Mouse (Mus musculus) stomach, embryonic 15.5 days (tissue): ENCODE measurements around the gene Vamp1. TPM values are rescaled to one million over a fixed set of nuclear protein-coding genes. Genes with fewer than 3 reads are reported as not detected.
"Not testable (repeated sequence)": the region's sequence is repeated elsewhere in the genome, so short reads cannot be mapped to it uniquely, and the experiment has no call there.

ENCODE experiments used
- ATAC-seq: fragments of 200-750 bp; cut with Nextera tagmentation; 2 replicates; pipeline ENCODE4 v1.8.0; 2017; ENCODE audit warnings: low read depth, moderate number of reproducible peaks, moderate TSS enrichment; ENCODE audit not compliant: insufficient read depth, low FRiP score
- H3K27ac ChIP-seq: fragments of 300-500 bp; sonication (generic); 2 replicates; pipeline ENCODE4 v1.5.1; 2015; ENCODE audit warnings: mild to moderate bottlenecking, inconsistent platforms
- H3K27me3 ChIP-seq: fragments of 300-500 bp; sonication (generic); replicated peaks from 2 replicates; pipeline ENCODE4 v1.6.1; 2015; ENCODE audit warnings: inconsistent platforms
- H3K36me3 ChIP-seq: fragments of 300-500 bp; sonication (generic); 2 replicates; pipeline ENCODE4 v1.6.1; 2015; ENCODE audit warnings: inconsistent platforms
- H3K4me1 ChIP-seq: fragments of 300-500 bp; sonication (generic); 2 replicates; pipeline ENCODE4 v1.6.1; 2015; ENCODE audit warnings: inconsistent platforms
- H3K4me2 ChIP-seq: fragments of 300-500 bp; sonication (generic); 2 replicates; pipeline ENCODE4 v1.6.1; 2015; ENCODE audit warnings: mild to moderate bottlenecking, inconsistent platforms
- H3K4me3 ChIP-seq: fragments of 300-500 bp; sonication (generic); replicated peaks from 2 replicates; pipeline ENCODE4 v1.5.1; 2015; ENCODE audit warnings: inconsistent platforms
- H3K9ac ChIP-seq: fragments of 300-500 bp; sonication (generic); 2 replicates; pipeline ENCODE4 v1.6.1; 2015; ENCODE audit warnings: inconsistent platforms
- H3K9me3 ChIP-seq: fragments of 300-500 bp; sonication (generic); 2 replicates; pipeline ENCODE4 v1.6.1; 2016; ENCODE audit warnings: inconsistent platforms
- WGBS: fragments of 180-500 bp; shearing (Covaris S2); methylation state at CpG from one replicate; pipeline ENCODE4 v1.1.7; 2015; 5-methylcytosine and 5-hydroxymethylcytosine counted together
- polyA plus RNA-seq: library from polyadenylated mRNA; unstranded; fragments of >200 nt; fragmentation: Nextera tagmentation; extraction: Ambion mirVana; gene quantifications from 2 replicates; pipeline ENCODE4 v1.2.1, GENCODE M21; 2015

Gene Vamp1
- polyA plus RNA-seq, 1 experiment from 2014 or later = 6.0 TPM

- 70% methylated on average over 10 of the region's 10 CpGs for WGBS
- no peak for ATAC-seq
- H3K27me3 ChIP-seq = 0 out of 2 replicates have a peak, but pooled peaks cover 5% of the 10 kb centered on the region
- no peak overlapping the region for H3K9ac ChIP-seq
- no peaks in the 10 kb centered on the region for H3K36me3 ChIP-seq
- no peak overlapping the region for H3K4me3 ChIP-seq
- no peak overlapping the region for H3K4me2 ChIP-seq
- peaks cover 3% of the 10 kb centered on the region; the same call in 1 of the 2 replicates for H3K4me1 ChIP-seq
- no peak overlapping the region for H3K27ac ChIP-seq
- H3K9me3 ChIP-seq = no peaks in the 10 kb centered on the region
Measured at GRCm38 (mm10) chr6:125272228-125272785, 57.0 kb downstream of the Vamp1 start.

DNA sequence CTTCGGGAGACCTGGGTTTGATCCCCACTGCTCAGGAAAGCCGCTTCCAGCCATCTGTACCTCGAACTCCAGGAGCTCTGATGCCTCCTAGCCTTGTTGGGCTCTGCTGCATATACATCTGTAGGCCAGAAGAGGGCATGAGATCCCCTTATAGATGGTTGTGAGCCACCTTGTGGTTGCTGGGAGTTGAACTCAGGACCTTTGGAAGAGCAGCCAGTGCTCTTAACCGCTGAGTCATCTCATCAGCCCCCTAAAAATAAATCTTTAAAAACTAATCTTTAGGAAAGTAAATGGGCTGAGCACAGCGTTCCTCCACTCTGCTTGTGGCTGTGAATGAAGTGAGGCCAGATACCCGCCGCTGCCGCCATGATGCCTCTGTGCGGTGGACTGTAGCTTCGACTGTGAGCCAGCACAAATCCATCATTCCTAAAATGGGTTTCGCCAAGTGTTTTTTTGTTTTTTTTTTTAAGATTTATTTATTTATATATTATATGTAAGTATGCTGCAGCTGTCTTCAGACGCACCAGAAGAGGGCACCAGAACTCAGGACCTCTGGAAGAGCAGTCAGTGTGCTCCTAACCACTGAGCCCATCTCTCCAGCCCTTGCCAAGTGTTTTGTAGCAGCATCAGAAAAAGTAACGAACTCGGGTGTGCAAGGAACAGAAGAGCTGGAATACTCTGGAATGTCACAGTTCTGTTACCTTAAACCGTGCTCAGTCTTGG, 59.7 kb downstream of the Vamp1 start:
- peaks cover 3% of the 10 kb centered on the region; the same call in 1 of the 2 replicates for H3K4me1 ChIP-seq
- H3K4me2 ChIP-seq = no peak overlapping the region
- WGBS = 53% methylated on average over 15 of the region's 15 CpGs
- ATAC-seq = no peak
- no peak overlapping the region for H3K9ac ChIP-seq
- no peaks in the 10 kb centered on the region for H3K36me3 ChIP-seq
- no peak overlapping the region for H3K4me3 ChIP-seq
- no peak overlapping the region for H3K27ac ChIP-seq
- 0 out of 2 replicates have a peak, but pooled peaks cover 5% of the 10 kb centered on the region for H3K27me3 ChIP-seq
- no peaks in the 10 kb centered on the region for H3K9me3 ChIP-seq

DNA sequence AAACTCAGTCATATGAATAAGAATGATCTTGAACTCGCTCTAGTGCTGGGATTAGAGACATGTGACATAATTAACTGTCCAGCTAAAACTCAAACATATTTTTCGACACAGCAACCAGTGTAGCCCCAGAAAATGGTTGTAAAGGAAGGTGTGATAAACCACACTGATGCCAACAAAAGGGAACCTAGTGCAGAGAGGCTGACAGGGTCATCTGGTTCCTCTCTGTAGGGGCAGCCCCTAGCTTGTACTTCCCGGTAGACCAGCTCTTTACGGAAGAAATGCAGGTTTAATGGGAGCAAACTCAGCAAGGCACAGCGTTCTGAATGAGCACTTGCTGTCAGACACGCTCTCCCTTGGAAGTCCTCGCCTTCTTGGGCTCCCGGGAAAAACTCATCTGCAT, 64.4 kb downstream of the Vamp1 start:
- no peak overlapping the region for H3K9ac ChIP-seq
- no peaks in the 10 kb centered on the region for H3K9me3 ChIP-seq
- WGBS = 67% methylated on average over 8 of the region's 8 CpGs
- no peaks in the 10 kb centered on the region for H3K27me3 ChIP-seq
- no peaks in the 10 kb centered on the region for H3K36me3 ChIP-seq
- H3K4me3 ChIP-seq = no peak overlapping the region
- H3K4me2 ChIP-seq = no peak overlapping the region
- no peak overlapping the region for H3K27ac ChIP-seq
- ATAC-seq = no peak
- no peaks in the 10 kb centered on the region for H3K4me1 ChIP-seq

GRCm38 (mm10) chr6:125282721-125283120, 67.4 kb downstream of the Vamp1 start:
- H3K4me1 ChIP-seq, H3K36me3 ChIP-seq, H3K4me3 ChIP-seq, H3K27ac ChIP-seq, H3K9ac ChIP-seq, ATAC-seq, H3K4me2 ChIP-seq, H3K27me3 ChIP-seq, H3K9me3 ChIP-seq: not testable (repeated sequence)
- 90% methylated on average over 13 of the region's 13 CpGs for WGBS

- H3K4me2 ChIP-seq = no peak overlapping the region
- no peak overlapping the region for H3K4me3 ChIP-seq
- no peaks in the 10 kb centered on the region for H3K9me3 ChIP-seq
- H3K36me3 ChIP-seq = no peaks in the 10 kb centered on the region
- 22% methylated on average over 8 of the region's 8 CpGs for WGBS
- H3K4me1 ChIP-seq = no peaks in the 10 kb centered on the region
- H3K27me3 ChIP-seq = no peaks in the 10 kb centered on the region
- no peak overlapping the region for H3K9ac ChIP-seq
- H3K27ac ChIP-seq = no peak overlapping the region
- peak; percentile 63 for ATAC-seq
Measured at GRCm38 (mm10) chr6:125284250-125284649, 68.9 kb downstream of the Vamp1 start.

DNA sequence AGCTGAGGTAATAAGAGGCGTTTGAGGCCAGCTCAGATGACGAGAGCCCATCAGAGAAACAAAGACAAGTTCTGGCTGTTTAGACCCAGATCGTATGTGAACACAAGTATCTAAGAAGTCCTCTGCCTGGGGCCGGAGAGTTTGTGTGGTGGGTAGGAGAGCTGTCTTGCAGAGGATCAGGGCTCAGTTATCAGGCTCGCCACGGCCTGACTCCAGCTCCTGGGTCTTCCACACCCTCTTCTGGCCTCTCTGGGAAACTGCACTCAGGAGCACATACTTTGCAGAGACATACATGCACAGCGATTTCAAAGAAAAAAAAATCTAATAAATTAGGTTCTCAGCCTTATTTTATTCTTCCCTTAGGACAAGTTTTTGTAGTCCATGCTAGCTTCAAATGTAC, 69.4 kb downstream of the Vamp1 start:
- H3K4me3 ChIP-seq = no peak overlapping the region
- no peaks in the 10 kb centered on the region for H3K36me3 ChIP-seq
- H3K9me3 ChIP-seq = no peaks in the 10 kb centered on the region
- no peak overlapping the region for H3K4me2 ChIP-seq
- no peaks in the 10 kb centered on the region for H3K27me3 ChIP-seq
- H3K4me1 ChIP-seq = no peaks in the 10 kb centered on the region
- 87% methylated on average over 7 of the region's 7 CpGs for WGBS
- H3K9ac ChIP-seq = no peak overlapping the region
- H3K27ac ChIP-seq = no peak overlapping the region
- no peak for ATAC-seq

GRCm38 (mm10) chr6:125285890-125286289, 70.5 kb downstream of the Vamp1 start, which contains the start of gene Tuba3a:
Gene Tuba3a (minus strand): TSS chr6:125286042.
- no peak within 1 kb of the TSS for H3K9ac ChIP-seq
- H3K36me3 ChIP-seq = no peaks in the 10 kb centered on the region
- H3K27ac ChIP-seq = no peak within 1 kb of the TSS
- 0 out of 2 replicates have a peak, but pooled peaks have one; percentile 16 for ATAC-seq
- H3K9me3 ChIP-seq = no peaks in the 10 kb centered on the region
- no peak within 1 kb of the TSS for H3K4me3 ChIP-seq
- H3K4me1 ChIP-seq = no peaks in the 10 kb centered on the region
- H3K27me3 ChIP-seq = no peaks in the 10 kb centered on the region
- WGBS = 93% methylated on average over 22 of the region's 22 CpGs
- H3K4me2 ChIP-seq = no peak within 1 kb of the TSS

GRCm38 (mm10) chr6:125286944-125287343, 71.6 kb downstream of the Vamp1 start:
- WGBS = 69% methylated on average over 4 of the region's 4 CpGs
- ATAC-seq = no peak

DNA sequence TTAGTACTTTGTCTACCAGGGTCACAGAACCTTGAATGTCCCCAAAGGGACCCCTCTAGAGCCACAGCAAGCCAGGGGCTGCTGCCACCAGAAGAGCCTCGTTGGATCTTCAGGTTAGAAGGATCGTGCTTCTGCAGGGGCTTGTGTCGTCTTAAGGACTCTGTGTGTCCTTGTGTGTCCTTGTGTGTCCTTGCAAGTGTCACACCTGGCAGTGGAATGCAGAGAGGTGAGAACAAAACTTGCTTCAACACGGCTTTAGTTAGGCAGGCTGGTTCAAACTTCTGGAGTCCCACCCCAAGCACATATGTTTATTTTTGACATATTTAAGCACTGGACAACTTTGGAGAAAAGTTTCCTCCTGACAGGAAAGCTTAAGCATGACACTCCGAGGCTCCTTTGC, 73.4 kb downstream of the Vamp1 start:
- H3K9ac ChIP-seq = no peak overlapping the region
- H3K27me3 ChIP-seq = no peaks in the 10 kb centered on the region
- ATAC-seq = no peak
- H3K27ac ChIP-seq = no peak overlapping the region
- no peaks in the 10 kb centered on the region for H3K4me1 ChIP-seq
- no peak overlapping the region for H3K4me3 ChIP-seq
- no peaks in the 10 kb centered on the region for H3K36me3 ChIP-seq
- H3K9me3 ChIP-seq = no peaks in the 10 kb centered on the region
- WGBS = 56% methylated on average over 5 of the region's 5 CpGs
- no peak overlapping the region for H3K4me2 ChIP-seq

More at GRCm38 (mm10) chr6:125286944-125287343, 71.6 kb downstream of the Vamp1 start:
- Histone ChIP-seq H3K4me1 (no peaks in the 10 kb centered on the region), H3K4me3 (no peak overlapping the region), H3K27me3 (no peaks in the 10 kb centered on the region), H3K9me3 (no peaks in the 10 kb centered on the region), H3K4me2 (no peak overlapping the region), H3K9ac (no peak overlapping the region), H3K27ac (no peak overlapping the region), H3K36me3 (no peaks in the 10 kb centered on the region)

- no peaks in the 10 kb centered on the region for H3K27me3 ChIP-seq
- no peaks in the 10 kb centered on the region for H3K36me3 ChIP-seq
- no peak overlapping the region for H3K9ac ChIP-seq
- no peak overlapping the region for H3K27ac ChIP-seq
- H3K4me3 ChIP-seq = no peak overlapping the region
- no peak overlapping the region for H3K4me2 ChIP-seq
- no peaks in the 10 kb centered on the region for H3K4me1 ChIP-seq
- 66% methylated on average over 4 of the region's 4 CpGs for WGBS
- no peaks in the 10 kb centered on the region for H3K9me3 ChIP-seq
- no peak for ATAC-seq
Measured at GRCm38 (mm10) chr6:125291329-125291728, 76.0 kb downstream of the Vamp1 start.

DNA sequence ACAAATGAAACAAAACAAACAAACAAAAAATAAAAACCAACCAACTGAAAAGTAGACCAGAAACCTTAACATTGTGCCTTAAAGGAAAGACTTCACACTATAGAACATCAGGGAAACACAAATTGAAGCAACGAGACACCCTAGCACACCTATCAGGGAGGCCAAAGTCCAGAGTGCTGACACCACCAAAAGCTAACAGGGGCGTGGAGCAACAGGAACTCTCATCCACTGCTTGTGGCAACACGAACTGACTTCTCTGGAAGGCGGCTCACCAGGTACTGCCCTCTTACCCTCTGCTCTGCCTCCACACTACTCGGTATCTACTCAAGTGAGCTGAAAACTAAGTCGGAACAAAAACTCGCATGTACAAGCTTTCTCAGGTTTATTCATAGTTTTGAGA, 76.9 kb downstream of the Vamp1 start:
- H3K4me3 ChIP-seq = no peak overlapping the region
- ATAC-seq = peak; percentile 79; the same call in 1 of the 2 replicates
- H3K36me3 ChIP-seq = no peaks in the 10 kb centered on the region
- H3K27ac ChIP-seq = no peak overlapping the region
- 70% methylated on average over 7 of the region's 7 CpGs for WGBS
- no peaks in the 10 kb centered on the region for H3K27me3 ChIP-seq
- H3K4me2 ChIP-seq = no peak overlapping the region
- no peak overlapping the region for H3K9ac ChIP-seq
- H3K4me1 ChIP-seq = no peaks in the 10 kb centered on the region
- H3K9me3 ChIP-seq = no peaks in the 10 kb centered on the region

DNA sequence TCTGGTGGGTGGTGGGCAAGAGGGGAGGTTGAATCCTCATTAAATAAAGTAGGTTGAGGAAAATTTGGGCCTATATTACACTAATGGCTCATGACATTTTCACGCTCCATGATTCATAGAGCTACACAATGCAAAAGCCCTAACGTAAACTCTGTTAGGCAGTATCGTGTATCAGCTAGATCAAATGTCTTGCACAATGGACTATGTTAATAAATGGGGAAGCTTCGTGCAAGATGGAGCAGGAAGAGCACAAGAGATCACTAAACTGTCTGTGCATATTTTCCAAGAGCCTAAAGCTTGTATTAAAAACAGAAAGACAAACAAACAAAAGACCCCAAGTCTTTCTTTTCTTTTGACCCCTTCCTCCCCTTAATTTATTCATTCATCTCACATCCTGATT, 78.7 kb downstream of the Vamp1 start:
- no peaks in the 10 kb centered on the region for H3K27me3 ChIP-seq
- no peaks in the 10 kb centered on the region for H3K36me3 ChIP-seq
- no peaks in the 10 kb centered on the region for H3K9me3 ChIP-seq
- H3K4me2 ChIP-seq = no peak overlapping the region
- no peaks in the 10 kb centered on the region for H3K4me1 ChIP-seq
- 60% methylated on average over 4 of the region's 4 CpGs for WGBS
- no peak for ATAC-seq
- H3K27ac ChIP-seq = no peak overlapping the region
- no peak overlapping the region for H3K9ac ChIP-seq
- no peak overlapping the region for H3K4me3 ChIP-seq
